Mouse (Mus musculus) ES-Bruce4 (cell line): Measurements from ENCODE around the gene Deaf1.

Experiments
- CTCF ChIP-seq: IDR thresholded peaks from one replicate; pipeline ENCODE4 v1.8.1; 2011; ENCODE audit warnings: low read depth, low read length
- EP300 ChIP-seq: IDR thresholded peaks from 2 replicates; pipeline ENCODE4 v1.6.1; 2011; ENCODE audit warnings: low read depth, low read length; ENCODE audit not compliant: insufficient read depth
- POLR2A ChIP-seq: IDR thresholded peaks from one replicate; pipeline ENCODE4 v1.8.1; 2011; ENCODE audit warnings: low read length; ENCODE audit not compliant: insufficient read depth

DNA sequence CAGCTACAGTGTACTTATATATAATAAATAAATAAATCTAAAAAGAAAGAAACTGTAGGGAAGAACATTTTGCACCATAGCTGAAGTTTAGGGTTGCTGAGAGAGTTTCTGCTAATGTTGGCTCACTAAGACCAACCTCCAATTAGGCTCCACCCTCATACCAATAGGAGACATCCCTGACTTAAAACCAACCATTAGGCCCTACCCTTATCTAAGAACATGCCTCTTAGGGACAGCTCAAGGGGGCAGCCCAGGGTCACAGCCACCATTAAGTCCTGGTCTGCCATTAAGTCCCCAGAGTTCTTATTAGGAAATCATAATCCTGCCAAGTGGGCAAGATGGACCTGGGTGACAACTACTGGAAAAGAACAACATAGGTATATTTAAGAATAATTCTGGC lies 46.9 kb upstream of the Deaf1 start:
- TF ChIP-seq CTCF (no peak), POLR2A (no peak), EP300 (no peak)
